17 mouse cellular contexts compared by ENCODE assay signal in genomic region chr5:48489549-48490288, GRCm38 (mm10).
A peak's percentile ranks its signal among the peaks of the same experiment; 100 is the strongest.
DNase-seq lines count a peak whose midpoint lies in the region; ATAC-seq lines count a peak whose summit lies in the region.
"Had no signal": no experiment of that assay in that cellular context is flagged by ENCODE, and none has a peak within 500 bp of the region (broad histone marks: within the 10 kb centered on the region; RNA-seq: fewer than 3 reads in every experiment).

No protein-coding gene starts in this region.

- no peak overlapping the region for H3K9ac ChIP-seq in hindbrain, embryonic 16.5 days (ENCODE audit: low read depth, low read length)
- no peak overlapping the region for H3K9ac ChIP-seq in forebrain, embryonic 13.5 days
- no peak overlapping the region for H3K9ac ChIP-seq in midbrain, embryonic 12.5 days (replicated peaks)
- H3K9ac ChIP-seq: embryonic facial prominence, embryonic 13.5 days; heart, embryonic 13.5 days had no signal

- no peak overlapping the region for H3K4me2 ChIP-seq in hindbrain, embryonic 16.5 days (ENCODE audit: low read length)
- no peak overlapping the region for H3K4me2 ChIP-seq in forebrain, embryonic 13.5 days
- no peak overlapping the region for H3K4me2 ChIP-seq in midbrain, embryonic 12.5 days (replicated peaks)
- H3K4me2 ChIP-seq: embryonic facial prominence, embryonic 13.5 days; heart, embryonic 13.5 days had no signal

- no peak; the same call in 1 of the 2 replicates for ATAC-seq in hindbrain, embryonic 16.5 days
- ATAC-seq in forebrain, embryonic 13.5 days = peak; percentile 58; the same call in 1 of the 2 replicates
- peak; percentile 78 for ATAC-seq in midbrain, embryonic 12.5 days (ENCODE audit: low FRiP score, low read depth)
- no peak for ATAC-seq in erythroblast, adult 5-6 weeks (replicated peaks; ENCODE audit: low FRiP score, poor library complexity, severe bottlenecking)
- ATAC-seq: intestine, postnatal 0 days had no signal

- H3K9me3 ChIP-seq in hindbrain, embryonic 10.5 days = no peaks in the 10 kb centered on the region
- no peaks in the 10 kb centered on the region for H3K9me3 ChIP-seq in hindbrain, embryonic 16.5 days (ENCODE audit: control insufficient read depth, low read length)
- no peaks in the 10 kb centered on the region for H3K9me3 ChIP-seq in forebrain, embryonic 13.5 days (replicated peaks)
- H3K9me3 ChIP-seq in midbrain, embryonic 12.5 days = no peaks in the 10 kb centered on the region
- H3K9me3 ChIP-seq: embryonic facial prominence, embryonic 13.5 days; heart, embryonic 13.5 days had no signal

- H3K36me3 ChIP-seq in hindbrain, embryonic 10.5 days = no peaks in the 10 kb centered on the region
- H3K36me3 ChIP-seq in hindbrain, embryonic 16.5 days (ENCODE audit: control insufficient read depth, insufficient read depth, low read length) = no peaks in the 10 kb centered on the region
- H3K36me3 ChIP-seq in forebrain, embryonic 13.5 days (ENCODE audit: poor library complexity, severe bottlenecking) = no peaks in the 10 kb centered on the region
- no peaks in the 10 kb centered on the region for H3K36me3 ChIP-seq in midbrain, embryonic 12.5 days
- H3K36me3 ChIP-seq: embryonic facial prominence, embryonic 13.5 days; heart, embryonic 13.5 days had no signal

- H3K4me1 ChIP-seq in hindbrain, embryonic 10.5 days (replicated peaks) = peaks cover 16% of the 10 kb centered on the region
- H3K4me1 ChIP-seq in hindbrain, embryonic 16.5 days (ENCODE audit: control insufficient read depth, insufficient read depth, low read depth, low read length) = no peaks in the 10 kb centered on the region; the same call in 1 of the 2 replicates
- H3K4me1 ChIP-seq in forebrain, embryonic 13.5 days = 0 out of 2 replicates have a peak, but pooled peaks cover 4% of the 10 kb centered on the region
- H3K4me1 ChIP-seq in midbrain, embryonic 12.5 days = peaks cover 15% of the 10 kb centered on the region; the same call in 1 of the 2 replicates
- H3K4me1 ChIP-seq: embryonic facial prominence, embryonic 13.5 days; heart, embryonic 13.5 days had no signal

- peak overlapping the region; percentile 18; the same call in 1 of the 2 replicates for H3K27ac ChIP-seq in hindbrain, embryonic 10.5 days
- H3K27ac ChIP-seq in hindbrain, embryonic 16.5 days (ENCODE audit: low read depth, low read length) = no peak overlapping the region
- H3K27ac ChIP-seq in forebrain, embryonic 13.5 days = no peak overlapping the region; the same call in 1 of the 2 replicates
- H3K27ac ChIP-seq in midbrain, embryonic 12.5 days (replicated peaks) = no peak overlapping the region
- H3K27ac ChIP-seq: embryonic facial prominence, embryonic 13.5 days; heart, embryonic 13.5 days; kidney, postnatal 0 days had no signal

- DNase-seq in hindbrain, embryonic 10.5 days (ENCODE audit: low spot score) = peak; percentile 42
- peak; percentile 18 for DNase-seq in retina, postnatal 1 day
- DNase-seq in left cerebral cortex, adult 11 months (ENCODE audit: low spot score) = no peak
- DNase-seq: adrenal gland, adult 8-10 months; cerebellum, postnatal 10 days; gastrocnemius, postnatal 36 days; heart, postnatal 4 days; lung, postnatal 4 days; thymus, adult 18-20 months had no signal

- 25% methylated on average over 5 of the region's 5 CpGs for WGBS in hindbrain, embryonic 10.5 days
- WGBS in hindbrain, embryonic 16.5 days = 18% methylated on average over 5 of the region's 5 CpGs
- 20% methylated on average over 5 of the region's 5 CpGs for WGBS in forebrain, embryonic 13.5 days
- 27% methylated on average over 5 of the region's 5 CpGs for WGBS in midbrain, embryonic 12.5 days

- no peak overlapping the region for H3K4me3 ChIP-seq in hindbrain, embryonic 10.5 days
- no peak overlapping the region for H3K4me3 ChIP-seq in hindbrain, embryonic 16.5 days (ENCODE audit: low read length)
- no peak overlapping the region for H3K4me3 ChIP-seq in forebrain, embryonic 13.5 days
- no peak overlapping the region for H3K4me3 ChIP-seq in midbrain, embryonic 12.5 days
- H3K4me3 ChIP-seq: embryonic facial prominence, embryonic 13.5 days; heart, embryonic 13.5 days had no signal

- H3K27me3 ChIP-seq in hindbrain, embryonic 10.5 days (ENCODE audit: insufficient read depth, poor library complexity, severe bottlenecking) = no peaks in the 10 kb centered on the region
- H3K27me3 ChIP-seq in hindbrain, embryonic 16.5 days (replicated peaks; ENCODE audit: control insufficient read depth, insufficient read depth, low read length) = no peaks in the 10 kb centered on the region
- H3K27me3 ChIP-seq in forebrain, embryonic 13.5 days = no peaks in the 10 kb centered on the region
- H3K27me3 ChIP-seq in midbrain, embryonic 12.5 days = no peaks in the 10 kb centered on the region
- H3K27me3 ChIP-seq: embryonic facial prominence, embryonic 13.5 days; heart, embryonic 13.5 days had no signal

Comparison
In these comparisons a context has a peak if more than half of its experiments do, and no peak if none do; other contexts are left out.
1. ATAC-seq: peak in forebrain, embryonic 13.5 days (single experiment) and midbrain, embryonic 12.5 days (single experiment); none in hindbrain, embryonic 16.5 days (single experiment) and erythroblast, adult 5-6 weeks (single experiment).